Mouse (Mus musculus) heart, embryonic 16.5 days (tissue): ENCODE data around the gene Rpl10-ps3. TPM values are rescaled to one million over a fixed set of nuclear protein-coding genes. Genes with fewer than 3 reads are reported as not detected.

Experiments
- polyA plus RNA-seq: library from polyadenylated mRNA; unstranded; fragments of >200 nt; fragmentation: Nextera tagmentation; extraction: Ambion mirVana; gene quantifications from 2 replicates; pipeline ENCODE4 v1.2.1, GENCODE M21; 2015

Rpl10-ps3 gene
- polyA plus RNA-seq, 1 experiment from 2014 or later, result 219 TPM

Other genes with a start within 250 kb of the Rpl10-ps3 start
- 1.1 and 1.7 TPM in 2 replicates for gene Plet1, start 149.6 kb upstream of the Rpl10-ps3 start, polyA plus RNA-seq
- 91.6 and 93.2 TPM in 2 replicates for gene Pts, start 183.8 kb upstream of the Rpl10-ps3 start, polyA plus RNA-seq
- gene Il18, start 209.9 kb upstream of the Rpl10-ps3 start, polyA plus RNA-seq, result 3.7 and 3.9 TPM in 2 replicates
- 0.21 TPM in 1 of 2 replicates, not detected in the other for gene Bco2, start 210.2 kb upstream of the Rpl10-ps3 start, polyA plus RNA-seq
- gene Tex12, start 216.4 kb upstream of the Rpl10-ps3 start, polyA plus RNA-seq, result not detected in 2 replicates